Mouse (Mus musculus) embryo, embryonic 11 days (tissue): Measurements from ENCODE around the gene Crim1.

Experiments used
- DNase-seq: peaks from one replicate; pipeline ENCODE4 v3.0.0-alpha.2; 2015

Crim1 gene

GRCm38 (mm10) chr17:78211881-78212280 lies 11.8 kb downstream of the Crim1 start:
- no peak for DNase-seq

DNA sequence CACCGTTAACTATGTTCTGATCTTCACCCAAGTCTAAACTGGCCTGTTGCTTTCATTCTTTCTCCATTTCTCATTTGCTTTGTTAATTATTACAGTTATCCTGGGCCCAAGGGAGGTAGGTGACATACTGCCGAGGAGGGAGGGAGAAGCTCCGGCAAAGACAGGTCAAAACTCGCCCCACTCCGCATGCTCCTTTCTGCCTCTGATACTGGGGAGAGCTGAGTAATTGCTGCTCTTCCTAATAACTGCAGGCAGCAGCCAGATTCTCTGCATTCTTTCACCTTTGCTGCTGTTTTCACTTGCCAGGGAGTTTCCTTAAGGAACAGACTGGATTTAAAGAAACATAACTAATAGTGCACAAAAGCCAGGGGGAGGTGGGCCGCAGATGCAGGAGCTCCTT lies 13.1 kb downstream of the Crim1 start:
- no peak for DNase-seq

- no peak for DNase-seq
These were observed 16.5 kb downstream of the Crim1 start for GRCm38 (mm10) chr17:78216526-78216925.

GRCm38 (mm10) chr17:78217406-78217805 lies 17.4 kb downstream of the Crim1 start:
- no peak for DNase-seq

DNA sequence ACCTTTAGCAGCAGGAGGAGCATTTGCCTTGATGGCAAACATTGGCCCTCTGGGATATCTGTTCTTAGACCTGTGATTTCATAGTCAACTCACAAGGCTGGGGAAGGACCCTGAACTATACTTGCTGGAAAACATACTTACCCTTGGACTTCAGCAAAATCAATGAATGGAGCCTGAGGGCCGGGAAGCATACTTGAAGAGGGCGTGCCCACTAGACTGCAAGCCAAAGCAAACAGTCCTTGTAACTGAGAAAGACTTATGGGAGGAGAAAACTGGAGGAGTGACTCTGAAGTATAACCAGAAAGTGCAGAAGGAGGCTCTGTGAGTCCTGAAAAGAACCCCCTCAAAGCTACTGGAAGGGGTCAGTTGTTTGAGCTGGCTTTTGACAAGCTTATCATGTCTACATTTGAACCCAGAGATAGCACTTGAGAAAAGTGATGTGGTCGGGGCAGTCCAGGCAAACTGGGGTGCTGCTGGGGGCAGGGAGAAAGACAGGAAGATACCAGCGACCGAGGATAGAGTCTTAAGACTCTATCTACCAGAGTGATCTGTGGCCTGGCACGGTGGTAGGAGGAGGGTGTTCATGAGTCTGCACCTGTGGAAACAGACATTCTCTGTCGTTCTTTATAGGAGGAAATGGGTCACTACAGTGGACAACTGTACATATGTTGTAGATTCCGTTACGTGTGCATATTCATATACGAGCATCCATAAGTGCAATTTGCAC lies 18.6 kb downstream of the Crim1 start:
- no peak for DNase-seq

- DNase-seq, result no peak
These were observed 21.1 kb downstream of the Crim1 start for GRCm38 (mm10) chr17:78221007-78221642.

DNA sequence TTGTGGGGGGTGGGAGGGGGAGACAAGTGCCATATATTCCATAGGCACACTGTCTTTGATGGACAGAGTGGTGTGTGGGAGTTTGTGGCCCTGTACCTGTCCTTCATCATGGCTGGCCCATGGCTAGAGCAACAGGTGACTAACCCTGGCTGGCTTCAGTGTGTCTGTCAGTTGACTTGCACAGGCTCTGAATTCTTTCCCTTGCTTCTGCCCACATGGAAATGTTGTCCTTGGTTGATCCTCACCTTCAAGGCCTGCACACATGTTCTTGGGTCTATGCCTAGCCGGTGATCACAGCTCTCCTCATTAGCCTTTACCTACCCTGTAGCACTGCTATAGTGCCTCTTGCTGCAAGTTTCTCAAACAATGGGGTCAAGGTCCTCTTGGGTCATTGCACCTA lies 21.8 kb downstream of the Crim1 start:
- DNase-seq, result no peak

GRCm38 (mm10) chr17:78223988-78224387 lies 23.9 kb downstream of the Crim1 start:
- peak; percentile 48 for DNase-seq

GRCm38 (mm10) chr17:78225547-78225946 lies 25.5 kb downstream of the Crim1 start:
- no peak for DNase-seq

DNA sequence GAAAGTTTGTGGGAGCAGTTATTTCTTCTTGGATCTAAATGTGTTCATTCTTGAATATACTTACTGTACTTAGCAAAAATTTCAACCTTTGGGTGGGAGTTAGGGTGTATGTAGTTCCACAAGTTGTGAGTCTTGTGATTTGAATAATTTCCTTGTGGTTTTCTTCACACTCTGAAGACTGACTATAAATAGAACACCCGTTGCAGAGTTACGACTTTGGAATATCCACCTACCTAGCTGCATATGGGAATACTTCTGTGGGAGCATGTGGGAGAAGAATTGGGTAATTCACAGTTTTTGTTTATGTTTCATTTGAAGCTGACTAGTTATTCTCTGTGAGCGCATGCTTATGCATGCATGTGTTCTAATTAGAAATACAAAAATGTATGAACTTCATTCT lies 27.2 kb downstream of the Crim1 start:
- DNase-seq, result no peak

DNA sequence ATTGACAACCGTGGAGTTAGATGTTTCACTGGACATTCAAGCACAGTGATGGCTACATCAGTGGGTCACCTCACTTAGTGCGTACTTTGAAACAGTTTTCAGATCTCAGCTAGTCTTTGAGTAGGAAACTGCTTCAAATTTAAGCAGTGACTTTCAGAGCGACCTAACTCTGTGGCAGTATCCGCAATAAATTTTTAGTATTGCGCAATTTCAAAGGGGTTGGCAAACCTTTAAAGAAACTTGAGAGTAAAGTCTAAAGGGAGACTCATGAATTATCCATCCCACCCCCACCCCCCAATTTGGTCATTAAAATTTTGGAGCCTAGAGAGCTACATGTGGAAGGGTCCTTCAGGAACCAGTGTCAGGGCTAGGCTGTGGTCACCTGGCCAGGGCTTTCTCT lies 31.5 kb downstream of the Crim1 start:
- DNase-seq, result no peak

GRCm38 (mm10) chr17:78232703-78233102 lies 32.7 kb downstream of the Crim1 start:
- DNase-seq, result no peak

- DNase-seq, result no peak
These were observed 33.8 kb downstream of the Crim1 start for GRCm38 (mm10) chr17:78233873-78234272.

DNA sequence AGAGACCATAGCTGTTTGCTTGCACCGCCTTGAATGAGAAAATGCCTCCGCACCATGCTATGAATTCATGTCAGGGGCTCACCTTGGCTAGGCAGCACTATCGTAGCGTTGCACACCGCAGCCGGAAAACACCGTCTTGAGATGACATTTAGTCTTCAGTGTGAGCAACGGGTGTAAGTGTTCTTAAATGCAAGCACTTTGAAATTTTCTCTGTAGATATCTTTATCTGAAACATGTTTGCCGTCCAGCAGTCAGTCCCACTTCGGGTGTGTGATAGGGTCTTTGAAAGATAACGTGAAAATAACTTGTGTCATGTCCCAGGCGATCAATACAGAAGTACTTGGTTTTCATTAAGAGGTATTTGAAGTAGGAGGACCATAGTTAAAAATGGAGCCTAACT lies 36.1 kb downstream of the Crim1 start:
- no peak for DNase-seq

- DNase-seq, result no peak
These were observed 37.9 kb downstream of the Crim1 start for GRCm38 (mm10) chr17:78237954-78238353.

GRCm38 (mm10) chr17:78240161-78240560 lies 40.1 kb downstream of the Crim1 start:
- DNase-seq, result no peak

DNA sequence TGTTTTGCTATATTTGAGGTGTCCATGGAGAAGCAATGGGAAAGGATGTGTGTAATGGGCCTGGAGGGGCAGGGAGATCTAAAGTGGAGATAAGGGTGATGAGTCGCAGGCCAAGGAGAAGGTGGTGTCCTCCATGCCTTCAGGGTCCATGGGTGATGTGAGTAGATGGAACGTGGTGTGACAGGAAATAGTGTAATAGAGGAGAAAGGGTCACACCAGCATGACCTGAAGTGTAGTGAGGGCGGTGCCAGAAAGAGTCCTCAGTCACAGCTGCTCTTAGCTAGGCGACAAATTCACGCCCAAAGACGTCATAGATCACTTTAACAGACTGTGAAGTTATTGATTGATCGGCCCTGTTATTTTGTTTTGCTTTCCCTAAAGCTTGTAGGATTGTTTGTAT lies 41.2 kb downstream of the Crim1 start:
- no peak for DNase-seq

DNA sequence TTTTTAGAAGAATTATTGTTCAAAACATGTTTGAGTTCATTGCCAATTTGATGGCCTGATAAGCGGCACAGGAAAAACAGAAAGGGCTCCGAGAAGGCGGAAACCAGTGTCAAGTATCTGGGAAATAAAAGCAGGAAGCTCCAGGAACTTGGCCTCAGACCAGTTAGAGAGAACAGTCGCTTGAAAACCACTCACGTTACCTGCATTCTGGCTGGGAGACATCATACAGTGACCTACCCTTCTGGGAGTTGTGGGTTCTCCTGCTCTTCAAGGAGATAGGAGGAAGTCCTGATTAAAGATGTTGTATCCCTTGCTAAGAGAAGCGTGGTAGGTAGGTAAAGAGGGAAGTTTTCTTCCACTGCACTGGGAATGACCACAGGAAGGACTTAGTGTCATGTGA lies 44.7 kb downstream of the Crim1 start:
- DNase-seq, result no peak

DNA sequence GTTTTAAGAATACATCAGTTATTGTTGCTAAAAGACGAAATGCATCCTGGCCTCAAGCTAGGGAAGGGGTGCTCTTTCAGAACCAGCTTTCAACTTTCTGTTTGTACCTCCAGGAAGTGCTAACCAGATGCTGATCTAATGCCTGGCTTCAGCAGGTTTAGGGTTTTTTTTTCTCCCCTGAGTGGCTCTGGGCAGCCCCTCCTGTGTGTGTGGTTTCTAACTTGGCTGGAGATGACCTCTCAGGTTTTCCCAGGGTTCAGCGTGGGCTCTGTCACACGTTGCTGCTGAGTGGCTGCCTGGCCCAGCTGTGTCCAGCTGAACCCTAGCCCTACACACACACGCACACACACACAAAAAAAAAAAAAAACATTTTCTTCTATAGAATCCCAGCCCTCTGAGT lies 45.4 kb downstream of the Crim1 start:
- no peak for DNase-seq

GRCm38 (mm10) chr17:78246634-78247383 lies 46.8 kb downstream of the Crim1 start:
- no peak for DNase-seq

DNA sequence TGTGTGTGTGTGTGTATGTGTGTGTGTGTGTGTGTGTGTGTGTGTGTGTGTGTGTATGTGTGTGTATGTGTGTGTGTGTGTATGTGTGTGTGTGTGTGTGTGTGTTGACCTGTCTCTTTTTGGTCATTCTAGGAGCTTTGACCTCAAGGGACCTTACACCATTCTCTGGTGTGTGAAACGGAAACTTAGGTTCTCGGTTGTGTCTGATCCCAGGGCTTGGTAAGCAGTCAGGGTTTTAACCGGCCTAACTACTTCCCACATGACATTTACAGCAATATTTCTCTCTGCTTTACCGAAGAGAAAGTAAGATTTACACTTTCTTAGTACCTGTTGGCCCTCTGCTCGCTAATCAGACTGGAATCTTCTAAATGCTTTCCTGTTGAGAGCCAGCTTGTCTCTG lies 48.1 kb downstream of the Crim1 start:
- DNase-seq, result no peak

GRCm38 (mm10) chr17:78248943-78249342 lies 48.9 kb downstream of the Crim1 start:
- no peak for DNase-seq

GRCm38 (mm10) chr17:78250149-78250938 lies 50.3 kb downstream of the Crim1 start:
- DNase-seq, result no peak
